Mouse (Mus musculus) heart, embryonic 11.5 days (tissue): ENCODE results near the gene Dgkq. TPM values are rescaled to one million over a fixed set of nuclear protein-coding genes. Genes with fewer than 3 reads are reported as not detected.
A peak's percentile ranks its signal among the peaks of the same experiment; 100 is the strongest.

ENCODE experiments used
- ATAC-seq: fragments of 200-750 bp; cut with Nextera tagmentation; replicated peaks from 2 replicates; pipeline ENCODE4 v1.8.0; 2017; ENCODE audit warnings: moderate library complexity; ENCODE audit not compliant: insufficient number of reproducible peaks, low FRiP score, low TSS enrichment
- H3K27ac ChIP-seq: fragments of 300-500 bp; sonication (generic); 2 replicates; pipeline ENCODE4 v1.5.1; 2014; ENCODE audit warnings: mild to moderate bottlenecking, low read depth, low read length
- H3K27me3 ChIP-seq: fragments of 300-500 bp; sonication (generic); 2 replicates; pipeline ENCODE4 v1.6.1; 2014; ENCODE audit warnings: mild to moderate bottlenecking, low read length, mixed read lengths; ENCODE audit not compliant: control insufficient read depth, insufficient read depth
- H3K36me3 ChIP-seq: fragments of 300-500 bp; sonication (generic); 2 replicates; pipeline ENCODE4 v1.6.1; 2014; ENCODE audit warnings: mild to moderate bottlenecking, low read length, moderate library complexity, mixed read lengths; ENCODE audit not compliant: control insufficient read depth, insufficient read depth
- H3K4me1 ChIP-seq: fragments of 300-500 bp; sonication (generic); 2 replicates; pipeline ENCODE4 v1.6.1; 2014; ENCODE audit warnings: low read length; ENCODE audit not compliant: control insufficient read depth, insufficient read depth
- H3K4me2 ChIP-seq: fragments of 300-500 bp; sonication (generic); 2 replicates; pipeline ENCODE4 v1.6.1; 2014; ENCODE audit warnings: mild to moderate bottlenecking, moderate library complexity
- H3K4me3 ChIP-seq: fragments of 300-500 bp; sonication (generic); 2 replicates; pipeline ENCODE4 v1.5.1; 2014; ENCODE audit warnings: low read depth, low read length
- H3K9ac ChIP-seq: fragments of 300-500 bp; sonication (generic); 2 replicates; pipeline ENCODE4 v1.6.1; 2014; ENCODE audit warnings: mild to moderate bottlenecking, low read depth, low read length, moderate library complexity
- H3K9me3 ChIP-seq: fragments of 300-500 bp; sonication (generic); replicated peaks from 2 replicates; pipeline ENCODE4 v1.6.1; 2016; ENCODE audit warnings: low read length; ENCODE audit not compliant: control insufficient read depth
- WGBS: fragments of 180-500 bp; shearing (Covaris S2); extraction: QIAGEN DNeasy Blood & Tissue Kit; methylation state at CpG from one replicate; pipeline ENCODE4 v1.1.7; 2014; ENCODE audit not compliant: insufficient replicate concordance; 5-methylcytosine and 5-hydroxymethylcytosine counted together
- polyA plus RNA-seq: library from polyadenylated mRNA; unstranded; fragments of >200 nt; fragmentation: Nextera tagmentation; extraction: Ambion mirVana; gene quantifications from 2 replicates; pipeline ENCODE4 v1.2.1, GENCODE M21; 2014

The Dgkq gene
- polyA plus RNA-seq, 1 experiment from 2014 or later: 5.6 TPM

DNA sequence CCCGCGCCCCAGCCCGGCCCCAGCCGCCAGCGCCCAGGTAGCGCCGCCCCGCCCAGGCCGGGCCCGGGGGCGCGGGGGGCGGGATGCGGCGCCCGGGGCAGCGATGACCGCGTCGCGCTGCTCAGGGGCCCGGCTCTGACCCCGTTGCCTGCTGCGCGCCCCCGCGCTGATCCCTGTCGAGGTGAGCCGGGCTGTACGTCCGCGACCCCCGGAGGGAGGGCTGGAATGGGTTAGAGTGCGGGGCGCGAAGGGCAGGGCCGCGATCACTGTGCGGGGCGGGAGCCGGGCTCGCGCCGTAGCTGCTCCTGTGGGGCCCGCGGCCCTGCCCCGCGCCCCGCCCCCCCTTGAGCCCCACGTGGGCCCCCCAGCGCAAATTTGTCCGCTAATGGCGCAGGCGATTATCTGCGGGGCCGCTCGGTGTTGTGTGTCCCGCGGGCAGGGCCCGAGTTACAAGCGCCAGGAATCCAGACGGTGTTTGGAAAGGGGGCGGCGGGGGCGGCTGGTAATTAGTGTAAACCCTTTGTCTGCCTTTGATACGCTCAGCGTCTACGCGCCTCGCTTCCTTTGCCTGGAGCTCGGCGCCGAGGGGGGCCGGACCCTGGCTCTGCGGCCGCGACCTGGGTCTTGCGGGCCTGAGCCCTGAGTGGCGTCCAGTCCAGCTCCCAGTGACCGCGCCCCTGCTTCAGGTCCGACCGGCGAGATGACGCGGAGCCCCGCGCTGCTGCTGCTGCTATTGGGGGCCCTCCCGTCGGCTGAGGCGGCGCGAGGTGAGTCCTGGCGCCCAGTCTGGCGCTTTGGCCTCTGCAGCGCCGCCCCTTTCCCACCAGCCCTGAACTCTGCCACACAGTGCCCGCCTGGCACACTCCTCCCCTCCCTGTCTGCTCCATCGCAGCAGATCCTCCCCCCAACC lies 25.1 kb upstream of the Dgkq start:
- Histone ChIP-seq H3K4me2 (peak overlapping the region; percentile 77), H3K36me3 (peaks cover 5% of the 10 kb centered on the region; the same call in 1 of the 2 replicates), H3K4me3 (peak overlapping the region; percentile 86), H3K9ac (peak overlapping the region; percentile 79), H3K4me1 (peaks cover 28% of the 10 kb centered on the region), H3K27ac (peak overlapping the region; percentile 71), H3K27me3 (0 out of 2 replicates have a peak, but pooled peaks cover 3% of the 10 kb centered on the region), H3K9me3 (no peaks in the 10 kb centered on the region)
- WGBS: under 1% methylated on average over 84 of the region's 99 CpGs
- ATAC-seq: peak; percentile 68

DNA sequence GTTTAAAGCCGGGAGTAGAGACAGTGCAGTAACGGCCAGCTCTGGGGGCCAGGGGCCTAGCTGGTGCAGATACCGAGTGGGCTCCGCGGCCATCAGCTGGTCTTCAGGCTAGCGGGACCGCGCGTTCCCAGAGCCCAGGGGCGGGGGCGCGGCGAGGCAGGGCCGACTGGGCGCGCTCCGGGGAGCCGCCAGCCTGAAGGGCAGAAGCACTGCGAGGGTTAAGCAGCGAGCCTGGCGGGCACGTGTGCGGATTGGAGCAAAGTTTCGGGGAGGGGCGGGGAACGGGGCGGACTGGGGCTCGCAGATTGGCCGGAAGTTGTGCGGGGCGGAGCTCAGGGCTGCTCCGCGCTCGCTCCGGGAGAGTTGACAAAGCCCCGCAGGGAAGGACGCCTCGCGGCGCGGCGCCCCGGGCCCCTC lies 24.4 kb upstream of the Dgkq start:
- Histone ChIP-seq H3K4me3 (peak overlapping the region; percentile 86), H3K9ac (peak overlapping the region; percentile 79; the same call in 1 of the 2 replicates), H3K36me3 (peaks cover 5% of the 10 kb centered on the region; the same call in 1 of the 2 replicates), H3K4me1 (peaks cover 24% of the 10 kb centered on the region), H3K27me3 (0 out of 2 replicates have a peak, but pooled peaks cover 3% of the 10 kb centered on the region), H3K4me2 (peak overlapping the region; percentile 77), H3K9me3 (no peaks in the 10 kb centered on the region), H3K27ac (0 out of 2 replicates have a peak overlapping the region, but pooled peaks have one; percentile 71)
- ATAC-seq: peak; percentile 93
- WGBS: 1% methylated on average over 28 of the region's 43 CpGs

DNA sequence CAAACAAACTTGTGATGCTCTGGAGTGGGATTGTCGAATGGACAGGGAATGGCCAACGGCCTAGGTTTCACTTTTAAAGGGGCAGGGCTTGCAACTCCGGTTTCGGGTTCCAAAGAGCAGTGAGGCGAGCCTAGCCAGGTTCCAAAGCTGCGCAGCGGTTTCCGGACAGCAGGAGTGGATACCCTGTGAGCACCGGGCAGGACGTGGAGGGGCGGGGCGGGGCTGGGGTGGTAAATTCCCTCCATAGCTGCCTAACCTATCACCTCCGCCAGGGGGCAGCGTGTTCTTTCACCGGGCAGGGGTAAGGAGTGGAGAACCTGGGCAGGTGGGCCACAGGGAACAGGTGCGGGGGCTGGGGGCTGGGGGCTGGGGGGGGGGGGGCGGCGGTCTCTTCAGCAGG lies 22.8 kb upstream of the Dgkq start, which contains the start of gene Fgfrl1:
Fgfrl1 (plus strand) TSS at position 112 of the 400 bp plus-strand sequence.
- 0 out of 2 replicates have a peak, but pooled peaks cover 3% of the 10 kb centered on the region for H3K27me3 ChIP-seq
- H3K9me3 ChIP-seq: no peaks in the 10 kb centered on the region
- H3K4me1 ChIP-seq: peaks cover 18% of the 10 kb centered on the region
- peak within 1 kb of the TSS; percentile 29; the same call in 1 of the 2 replicates for H3K9ac ChIP-seq
- WGBS: 2% methylated on average over 17 of the region's 18 CpGs
- no peak within 1 kb of the TSS for H3K27ac ChIP-seq
- H3K4me2 ChIP-seq: peak within 1 kb of the TSS; percentile 77
- H3K36me3 ChIP-seq: 0 out of 2 replicates have a peak, but pooled peaks cover 1% of the 10 kb centered on the region
- peak within 1 kb of the TSS; percentile 86 for H3K4me3 ChIP-seq
- no peak; the same call in 1 of the 2 replicates for ATAC-seq

GRCm38 (mm10) chr5:108691152-108691551 lies 21.7 kb upstream of the Dgkq start:
- 58% methylated on average over 4 of the region's 4 CpGs for WGBS
- H3K4me2 ChIP-seq: no peak overlapping the region
- H3K9ac ChIP-seq: no peak overlapping the region
- H3K4me1 ChIP-seq: peaks cover 12% of the 10 kb centered on the region
- H3K9me3 ChIP-seq: no peaks in the 10 kb centered on the region
- no peak overlapping the region for H3K27ac ChIP-seq
- H3K27me3 ChIP-seq: 0 out of 2 replicates have a peak, but pooled peaks cover 3% of the 10 kb centered on the region
- H3K36me3 ChIP-seq: no peaks in the 10 kb centered on the region
- no peak overlapping the region for H3K4me3 ChIP-seq
- ATAC-seq: no peak

- Histone ChIP-seq H3K4me1 (no peaks in the 10 kb centered on the region; the same call in 1 of the 2 replicates), H3K4me3 (no peak overlapping the region), H3K36me3 (no peaks in the 10 kb centered on the region), H3K27ac (no peak overlapping the region), H3K27me3 (0 out of 2 replicates have a peak, but pooled peaks cover 3% of the 10 kb centered on the region), H3K9ac (no peak overlapping the region), H3K4me2 (no peak overlapping the region), H3K9me3 (no peaks in the 10 kb centered on the region)
- no peak for ATAC-seq
- 70% methylated on average over 5 of the region's 5 CpGs for WGBS
Measured at GRCm38 (mm10) chr5:108689091-108689490, 19.6 kb upstream of the Dgkq start.

- Histone ChIP-seq H3K36me3 (no peaks in the 10 kb centered on the region), H3K4me2 (no peak overlapping the region), H3K9ac (no peak overlapping the region), H3K4me3 (no peak overlapping the region), H3K27ac (no peak overlapping the region), H3K4me1 (peaks cover 17% of the 10 kb centered on the region), H3K27me3 (no peaks in the 10 kb centered on the region), H3K9me3 (no peaks in the 10 kb centered on the region)
- 92% methylated on average over 6 of the region's 6 CpGs for WGBS
- ATAC-seq: no peak
Measured at GRCm38 (mm10) chr5:108680871-108681270, 11.4 kb upstream of the Dgkq start.

GRCm38 (mm10) chr5:108679909-108680308 lies 10.4 kb upstream of the Dgkq start:
- Histone ChIP-seq H3K27me3 (no peaks in the 10 kb centered on the region), H3K4me1 (peaks cover 17% of the 10 kb centered on the region), H3K4me2 (no peak overlapping the region), H3K36me3 (no peaks in the 10 kb centered on the region), H3K9ac (no peak overlapping the region), H3K27ac (no peak overlapping the region), H3K9me3 (no peaks in the 10 kb centered on the region), H3K4me3 (no peak overlapping the region)
- no peak for ATAC-seq
- 52% methylated on average over 3 of the region's 3 CpGs for WGBS

- Histone ChIP-seq H3K27me3 (no peaks in the 10 kb centered on the region), H3K36me3 (no peaks in the 10 kb centered on the region), H3K9me3 (no peaks in the 10 kb centered on the region), H3K4me1 (peaks cover 17% of the 10 kb centered on the region), H3K4me3 (no peak overlapping the region), H3K4me2 (no peak overlapping the region), H3K9ac (no peak overlapping the region), H3K27ac (no peak overlapping the region)
- ATAC-seq: no peak
- WGBS: 79% methylated on average over 6 of the region's 6 CpGs
Measured at GRCm38 (mm10) chr5:108678296-108678854, 8.9 kb upstream of the Dgkq start.
